Mouse (Mus musculus): ENCODE measurements around the gene AI467606.
"Not testable (repeated sequence)": the region's sequence is repeated elsewhere in the genome, so short reads cannot be mapped to it uniquely, and the experiment has no call there.

AI467606 gene

DNA sequence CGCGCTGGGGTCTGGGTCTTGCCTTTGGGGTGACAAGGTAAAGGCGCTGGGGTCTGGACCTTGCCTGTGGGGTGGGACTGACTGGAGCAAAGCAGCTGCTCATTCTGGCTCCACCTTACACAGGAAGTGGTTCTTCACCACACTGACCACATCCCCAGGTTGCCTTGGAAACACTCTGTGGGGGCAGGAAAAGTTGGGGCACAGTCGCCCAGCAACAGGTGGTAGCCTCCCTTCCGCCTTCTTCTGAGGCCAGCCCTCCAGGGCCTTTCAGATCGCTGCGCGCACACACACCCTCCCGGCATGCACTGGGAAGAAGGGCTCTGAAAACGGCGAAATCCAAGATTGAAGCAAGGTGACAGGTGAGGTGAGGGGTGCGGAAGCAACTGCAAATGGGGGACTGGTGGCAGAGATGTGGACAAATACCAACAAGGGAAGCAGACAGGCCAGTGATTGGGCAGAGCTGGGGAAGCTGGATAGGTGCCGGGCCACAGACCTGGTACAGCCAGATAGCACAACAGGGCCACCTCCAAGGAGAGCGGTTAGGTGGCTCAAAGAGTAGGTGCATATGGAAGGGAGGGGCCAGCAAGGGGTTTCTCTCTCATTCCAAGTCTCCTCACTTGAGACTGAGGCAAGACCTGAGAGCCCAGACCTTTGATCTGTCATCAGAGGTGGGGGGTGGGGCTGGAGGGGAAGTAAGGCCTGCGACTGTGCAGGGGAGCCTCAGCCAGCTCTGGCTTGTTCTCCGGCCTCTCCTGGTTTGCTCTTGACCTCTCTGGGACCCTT is at the start of gene AI467606:
Gene AI467606 (plus strand): TSS at position 246 of the 783 bp plus-strand sequence.
- DNase-seq (ENCODE audit: low spot score in 2 of 2) = no peak

DNA sequence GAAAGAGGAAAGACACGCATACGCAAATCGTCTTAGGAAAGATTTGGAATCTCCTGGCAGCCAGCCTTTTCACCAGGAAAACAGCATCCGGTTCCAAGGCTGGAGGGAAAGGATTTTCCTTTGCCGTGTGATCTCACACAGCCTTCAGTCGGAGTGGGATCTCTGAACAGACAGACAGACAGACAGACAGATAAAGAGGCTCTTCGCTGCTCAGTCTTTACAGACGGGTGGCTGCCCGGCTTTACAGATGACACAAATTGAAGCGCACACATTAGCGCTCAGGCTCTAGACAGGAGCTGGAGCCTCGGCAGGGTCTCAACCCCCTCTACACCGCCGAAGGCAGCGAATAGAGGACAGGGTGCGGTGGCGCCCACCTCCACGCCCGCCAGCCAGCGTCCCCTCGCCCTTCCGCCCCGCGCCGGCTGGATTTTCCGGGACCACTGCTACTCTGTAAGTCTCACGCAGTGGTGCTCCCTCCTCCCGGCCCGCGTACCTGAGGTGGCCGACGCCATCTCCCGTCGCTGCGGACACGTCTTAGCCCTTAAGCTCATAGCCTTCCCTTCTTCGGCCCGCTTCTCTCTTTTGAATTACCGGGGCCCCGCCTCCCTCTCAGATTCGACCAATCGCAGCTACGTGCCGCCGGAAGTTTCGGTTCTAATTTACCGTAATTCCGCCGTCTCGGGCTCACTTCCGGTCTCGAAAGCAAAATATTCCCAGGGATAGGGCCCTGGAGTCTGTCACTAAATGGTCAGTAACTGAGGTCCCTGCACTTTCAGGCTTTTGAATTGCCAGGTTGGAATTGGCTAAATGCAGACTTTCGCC is 49.1 kb upstream of the AI467606 start, which contains the start of gene Kif22:
Gene Kif22 (minus strand): TSS at position 621 of the 822 bp plus-strand sequence.
- DNase-seq (ENCODE audit: low spot score in 2 of 2) = peak; percentile 87 to 91

DNA sequence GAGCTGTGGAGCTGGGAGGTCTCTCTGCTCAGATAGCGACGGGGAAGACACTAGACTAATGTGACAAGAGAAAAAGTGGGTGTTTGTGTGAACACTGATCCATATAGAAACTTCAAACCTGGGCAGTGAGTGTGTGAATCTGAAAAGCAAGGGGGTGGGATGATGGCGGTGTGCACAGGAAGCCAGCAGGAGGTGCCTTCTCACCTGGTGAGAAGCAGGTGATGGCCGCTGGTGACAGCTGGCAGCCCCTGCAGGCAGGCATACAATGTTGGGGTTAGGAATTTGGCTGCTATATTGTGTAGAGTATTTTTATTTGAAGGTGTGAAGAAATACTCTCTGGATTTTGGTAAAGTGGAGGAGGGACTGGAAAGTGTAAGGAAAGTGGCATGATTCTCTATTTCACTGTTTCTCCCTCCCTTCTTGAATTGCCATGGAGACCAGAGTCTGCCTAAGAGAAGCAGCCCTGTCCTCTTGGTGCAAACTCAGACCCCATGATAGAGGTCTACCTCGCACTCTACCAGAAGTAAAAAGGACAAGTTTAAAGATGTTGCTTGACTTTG is 36.1 kb upstream of the AI467606 start:
- peak; percentile 17 to 29 for DNase-seq (ENCODE audit: low spot score in 2 of 2)

- no peak for DNase-seq (ENCODE audit: low spot score in 2 of 2)
Observed at GRCm38 (mm10) chr7:127065538-127065937, 25.6 kb upstream of the AI467606 start.

- DNase-seq (ENCODE audit: low spot score in 2 of 2) = no peak
Observed at GRCm38 (mm10) chr7:127066317-127066716, 24.8 kb upstream of the AI467606 start.

GRCm38 (mm10) chr7:127070871-127071413 is 20.2 kb upstream of the AI467606 start:
- DNase-seq (ENCODE audit: low spot score in 2 of 2) = no peak

DNA sequence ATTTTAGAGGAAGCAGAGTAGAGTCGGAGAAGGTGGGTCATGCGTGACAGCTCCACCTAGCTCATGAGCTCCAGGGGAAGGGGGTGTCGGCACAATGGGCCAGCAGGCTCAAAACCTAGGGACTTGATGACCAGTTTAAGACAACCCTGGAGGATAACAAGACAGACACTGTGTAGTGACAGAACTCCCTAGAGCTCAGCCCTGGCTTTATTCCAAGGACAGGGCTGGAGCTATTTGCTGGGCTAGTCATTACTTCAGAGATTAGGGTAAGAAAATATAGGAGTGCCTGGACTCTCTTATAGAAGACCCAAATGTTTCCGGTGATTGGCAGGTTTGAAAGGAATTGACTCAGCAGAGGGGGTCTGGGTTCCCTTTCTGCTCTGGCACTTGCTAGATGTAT is 17.9 kb upstream of the AI467606 start:
- no peak for DNase-seq (ENCODE audit: low spot score in 2 of 2)

- no peak for DNase-seq (ENCODE audit: low spot score in 2 of 2)
Observed at GRCm38 (mm10) chr7:127076188-127076587, 15.0 kb upstream of the AI467606 start.

DNA sequence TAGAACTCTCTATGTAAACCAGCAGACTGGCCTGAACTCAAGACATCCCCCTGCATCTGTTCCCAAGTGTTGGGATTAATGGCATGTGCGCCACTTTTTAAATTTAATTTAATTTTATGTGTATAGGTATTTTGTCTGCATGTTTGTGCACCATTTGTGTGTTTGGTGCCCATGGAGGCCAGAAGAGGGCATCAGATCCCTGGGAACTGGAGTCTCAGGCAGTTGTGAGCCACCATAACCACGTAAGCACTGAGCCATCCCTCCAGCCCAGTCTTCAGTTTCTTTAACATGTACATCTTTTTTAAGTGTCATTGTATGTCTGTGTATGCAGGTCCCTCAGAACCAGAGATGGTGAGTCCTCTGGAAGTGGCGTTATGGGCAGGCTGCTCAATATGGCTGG is 13.5 kb upstream of the AI467606 start:
- no peak for DNase-seq (ENCODE audit: low spot score in 2 of 2)

DNA sequence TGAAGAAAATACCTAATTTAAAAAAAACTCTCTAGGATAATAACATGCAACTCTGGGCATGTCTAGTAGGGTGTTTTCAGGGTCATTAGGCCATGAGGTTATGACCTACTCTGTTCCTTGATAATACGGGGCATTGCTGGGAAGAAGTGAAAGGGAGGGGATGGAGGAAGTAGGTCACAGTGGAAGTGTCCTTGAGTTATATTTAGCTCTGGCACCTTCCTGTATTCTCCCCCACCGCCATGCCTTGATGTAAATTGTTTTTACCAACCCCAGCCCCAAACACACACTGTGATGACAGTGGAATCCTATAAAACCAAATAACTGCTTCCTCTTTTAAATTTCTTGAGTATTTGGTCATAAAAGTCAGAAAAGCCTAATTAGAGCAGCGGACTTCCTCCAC is 11.1 kb upstream of the AI467606 start:
- DNase-seq (ENCODE audit: low spot score in 2 of 2) = no peak

DNA sequence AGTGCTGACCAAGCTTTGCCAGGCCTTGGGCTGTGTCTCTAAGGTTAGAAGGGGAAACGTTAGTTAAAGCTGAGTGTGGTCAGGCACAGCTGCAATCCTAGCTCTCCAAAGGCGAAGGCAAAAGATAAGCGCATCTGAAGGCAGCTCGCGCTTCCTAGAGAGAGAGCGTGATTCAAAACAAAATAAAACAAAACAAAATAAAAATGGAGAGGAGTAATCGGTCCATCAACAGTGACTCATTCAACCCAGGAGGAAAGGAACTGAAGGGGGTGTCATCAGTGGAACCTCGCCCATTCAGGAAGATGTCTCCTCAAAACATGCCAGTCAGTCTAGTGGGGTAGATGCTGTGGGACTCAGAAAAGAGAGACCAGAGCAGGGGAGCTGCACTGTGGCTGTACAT is 8.9 kb upstream of the AI467606 start:
- no peak for DNase-seq (ENCODE audit: low spot score in 2 of 2)

- DNase-seq (ENCODE audit: low spot score in 2 of 2) = no peak
Observed at GRCm38 (mm10) chr7:127082995-127083394, 8.2 kb upstream of the AI467606 start.

DNA sequence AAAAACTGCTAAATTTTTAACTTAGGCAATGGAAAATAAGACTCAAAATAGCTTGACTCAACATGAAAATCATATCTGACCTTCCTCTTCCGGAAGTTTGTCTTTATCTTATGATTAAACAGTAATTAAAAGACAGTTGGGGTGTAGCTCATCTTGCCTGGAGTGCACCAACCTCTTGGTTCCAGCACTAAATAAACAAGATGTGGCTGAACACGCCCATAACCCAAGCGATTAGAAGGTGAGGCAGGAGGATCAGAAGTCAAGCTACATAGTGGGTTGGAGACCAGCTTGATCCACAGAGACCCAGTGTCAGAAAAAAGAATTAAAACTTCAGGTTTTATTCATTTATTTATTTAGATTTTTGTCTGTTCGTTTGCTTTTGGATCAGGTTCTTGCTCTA is 7.5 kb upstream of the AI467606 start:
- no peak for DNase-seq (ENCODE audit: low spot score in 2 of 2)

DNA sequence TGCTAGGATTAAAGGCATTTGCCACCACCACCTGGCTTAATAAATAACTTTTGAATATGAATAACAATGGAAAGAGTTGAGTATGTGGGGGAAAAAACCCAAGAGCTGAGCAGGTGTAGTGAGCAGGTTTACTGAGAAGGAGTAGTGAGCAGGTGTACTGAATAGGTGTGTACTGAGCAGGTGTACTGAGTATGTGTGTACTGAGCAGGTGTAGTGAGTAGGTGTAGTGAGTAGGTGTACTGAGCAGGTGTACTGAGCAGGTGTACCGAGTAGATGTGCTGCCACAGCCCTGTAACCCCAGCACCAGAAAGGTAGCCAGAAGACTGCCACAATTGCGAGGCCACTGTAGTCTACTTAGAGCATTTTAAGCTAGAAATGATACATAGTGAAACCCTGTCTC is 6.4 kb upstream of the AI467606 start:
- DNase-seq (ENCODE audit: low spot score in 2 of 2) = no peak

GRCm38 (mm10) chr7:127085751-127086150 is 5.4 kb upstream of the AI467606 start:
- not testable (repeated sequence) for DNase-seq (ENCODE audit: low spot score in 2 of 2)

DNA sequence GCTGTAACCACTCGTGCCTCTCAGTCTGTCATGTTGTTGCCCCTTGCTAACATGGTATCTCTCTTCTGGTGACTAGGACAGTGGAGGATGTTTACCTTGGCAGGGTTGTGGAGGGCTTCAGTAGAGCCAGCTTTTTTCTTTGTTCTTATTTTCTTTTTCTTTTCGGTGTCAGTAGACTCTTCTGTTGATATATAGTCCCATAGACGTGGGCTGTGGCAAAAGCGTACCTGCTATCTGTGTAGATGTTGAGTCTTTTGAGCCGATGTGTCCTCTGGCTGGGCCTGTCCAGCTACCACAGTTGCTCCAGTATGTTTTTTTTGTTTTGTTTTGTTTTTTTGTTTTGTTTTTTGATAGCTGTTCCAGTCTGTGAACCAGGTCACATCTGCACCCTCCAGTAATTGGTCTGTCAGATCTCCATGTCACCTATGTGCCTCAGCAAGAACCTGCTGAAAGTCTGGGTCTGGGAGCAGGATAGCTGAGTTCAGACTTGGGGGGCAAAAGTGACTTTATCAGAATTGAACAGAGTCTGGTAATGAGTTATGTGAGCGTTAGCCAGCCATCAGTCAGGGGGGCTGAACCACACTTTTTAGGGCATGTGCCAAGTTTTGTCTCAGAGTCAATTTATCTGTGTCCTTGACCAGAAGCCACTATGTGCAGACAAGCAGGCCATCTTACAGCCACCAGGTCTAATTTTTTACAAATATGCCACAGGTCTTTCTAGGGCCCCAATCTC is 3.7 kb upstream of the AI467606 start, which contains the start of gene Zg16:
Gene Zg16 (minus strand): TSS at position 51 of the 733 bp plus-strand sequence.
- not testable (repeated sequence) for DNase-seq (ENCODE audit: low spot score in 2 of 2)

- DNase-seq (ENCODE audit: low spot score in 2 of 2) = no peak
Observed at GRCm38 (mm10) chr7:127088083-127088482, 3.1 kb upstream of the AI467606 start.

- no peak for DNase-seq (ENCODE audit: low spot score in 2 of 2)
Observed at GRCm38 (mm10) chr7:127088901-127089845, 2.0 kb upstream of the AI467606 start.

DNA sequence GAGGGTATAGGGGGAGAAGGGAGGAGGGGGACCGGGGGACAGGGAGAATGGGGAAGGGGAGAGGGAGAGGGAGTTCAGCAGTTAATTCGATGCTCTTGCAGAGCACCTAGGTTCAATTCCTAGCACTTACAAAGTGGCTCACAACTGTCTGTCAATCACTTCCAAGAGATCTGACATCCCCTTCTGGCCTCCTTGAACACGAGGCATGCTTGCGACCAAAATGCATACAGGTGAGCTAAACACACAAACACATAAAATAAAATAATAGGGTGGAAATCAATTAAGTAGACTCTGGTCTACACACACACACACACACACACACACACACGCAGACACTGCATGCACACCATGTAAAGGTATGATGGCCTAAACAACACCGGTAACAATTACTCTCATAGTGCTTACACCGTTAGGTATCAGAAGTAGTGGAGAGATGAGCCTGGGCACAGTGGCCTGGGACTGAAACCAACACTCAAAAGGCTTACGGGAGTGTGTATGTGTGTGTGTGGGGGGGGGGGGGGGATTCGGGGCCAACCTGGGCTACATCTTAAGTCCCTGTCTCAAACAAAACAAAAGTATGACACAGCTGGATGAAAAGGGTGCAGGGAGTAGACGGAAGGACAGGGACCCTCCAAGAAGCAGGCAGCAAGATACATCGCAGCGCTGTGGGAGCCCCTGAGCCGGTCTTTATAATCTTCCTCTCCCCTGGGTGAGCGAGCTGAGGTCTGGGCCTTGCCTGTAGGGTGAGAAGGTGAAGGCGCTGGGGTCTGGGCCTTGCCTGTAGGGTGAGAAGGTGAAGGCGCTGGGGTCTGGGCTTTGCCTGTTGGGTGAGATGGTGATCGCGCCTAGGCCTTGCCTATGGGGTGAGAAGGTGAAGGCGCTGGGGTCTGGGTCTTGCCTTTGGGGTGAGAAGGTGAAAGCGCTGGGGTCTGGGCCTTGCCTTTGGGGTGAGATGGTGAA is 725 bp upstream of the AI467606 start:
- DNase-seq (ENCODE audit: low spot score in 2 of 2) = no peak

Measured in frontal cortex, postnatal 36 days (tissue).